Mouse (Mus musculus) myocyte (in vitro differentiated cells): ENCODE measurements around the gene Srgap3. TPM values are rescaled to one million over a fixed set of nuclear protein-coding genes. Genes with fewer than 3 reads are reported as not detected.

Experiments used
- H3K27me3 ChIP-seq: one replicate; pipeline ENCODE4 v1.6.1; 2011; ENCODE audit not compliant: control insufficient read depth, insufficient read depth, insufficient read length
- H3K36me3 ChIP-seq: one replicate; pipeline ENCODE4 v1.6.1; 2011; ENCODE audit not compliant: control insufficient read depth, insufficient read depth
- H3K4me2 ChIP-seq: one replicate; pipeline ENCODE4 v1.6.1; 2011; ENCODE audit warnings: low read depth, control low read depth
- H3K4me3 ChIP-seq: one replicate; pipeline ENCODE4 v1.5.1; 2011; ENCODE audit warnings: mild to moderate bottlenecking, control low read depth, moderate library complexity
- H3K79me2 ChIP-seq: one replicate; pipeline ENCODE4 v1.6.1; 2011; ENCODE audit not compliant: control insufficient read depth, insufficient read depth
- H3ac ChIP-seq: one replicate; pipeline ENCODE4 v1.6.1; 2011; ENCODE audit not compliant: control insufficient read depth, insufficient read length
- CEBPB ChIP-seq: IDR thresholded peaks from 2 replicates; pipeline ENCODE4 v1.6.1; 2011; ENCODE audit warnings: mild to moderate bottlenecking, moderate library complexity; ENCODE audit not compliant: poor library complexity, insufficient read depth, severe bottlenecking
- E2F4 ChIP-seq: IDR thresholded peaks from one replicate; pipeline ENCODE4 v1.6.1; 2011; ENCODE audit warnings: mild to moderate bottlenecking, control low read depth, moderate library complexity; ENCODE audit not compliant: insufficient read depth
- MAX ChIP-seq: IDR thresholded peaks from one replicate; pipeline ENCODE4 v1.6.1; 2011; ENCODE audit warnings: low read depth, mild to moderate bottlenecking, control low read depth
- MYOD1 ChIP-seq, 3 experiments: IDR thresholded peaks; one replicate each; pipeline ENCODE4 v1.6.1; 2011; ENCODE audit warnings: control low read depth in 2 of 3, low read depth in 2 of 3, mild to moderate bottlenecking in 2 of 3, moderate library complexity in 1 of 3; ENCODE audit not compliant: insufficient read length in 2 of 3, control insufficient read depth in 1 of 3
- MYOG ChIP-seq, 3 experiments: IDR thresholded peaks; one replicate each; pipeline ENCODE4 v1.6.1; 2011; ENCODE audit warnings: control low read depth in 2 of 3, low read depth in 2 of 3, mild to moderate bottlenecking in 2 of 3; ENCODE audit not compliant: insufficient read length in 2 of 3, control insufficient read depth in 1 of 3, insufficient read depth in 1 of 3
- POLR2A ChIP-seq: IDR thresholded peaks from one replicate; pipeline ENCODE4 v1.6.1; 2011; ENCODE audit warnings: low read depth, mild to moderate bottlenecking, control low read depth, moderate library complexity; ENCODE audit not compliant: insufficient read length
- POLR2AphosphoS2 ChIP-seq: IDR thresholded peaks from one replicate; pipeline ENCODE4 v1.6.1; 2011; ENCODE audit warnings: low read depth, control low read depth; ENCODE audit not compliant: insufficient read length
- REST ChIP-seq: IDR thresholded peaks from one replicate; pipeline ENCODE4 v1.6.1; 2011; ENCODE audit warnings: mild to moderate bottlenecking, control low read depth, moderate library complexity; ENCODE audit not compliant: insufficient read depth, insufficient read length
- SRF ChIP-seq: IDR thresholded peaks from one replicate; pipeline ENCODE4 v1.6.1; 2011; ENCODE audit warnings: low read depth; ENCODE audit not compliant: control insufficient read depth, insufficient read length
- TCF12 ChIP-seq: IDR thresholded peaks from one replicate; pipeline ENCODE4 v1.6.1; 2011; ENCODE audit warnings: mild to moderate bottlenecking, control low read depth; ENCODE audit not compliant: poor library complexity, insufficient read depth, severe bottlenecking
- TCF3 ChIP-seq: IDR thresholded peaks from one replicate; pipeline ENCODE4 v1.6.1; 2011; ENCODE audit warnings: low read depth, control low read depth; ENCODE audit not compliant: insufficient read length
- USF1 ChIP-seq: IDR thresholded peaks from one replicate; pipeline ENCODE4 v1.6.1; 2011; ENCODE audit warnings: low read depth, mild to moderate bottlenecking, control low read depth, moderate library complexity
- polyA plus RNA-seq: library from polyadenylated mRNA; unstranded; fragments of >200 nt; fragmentation: generic; extraction: Trizol; gene quantifications from one replicate; pipeline ENCODE4 v1.2.1, GENCODE M21; 2012; ENCODE audit warnings: missing spikeins

The Srgap3 gene
- polyA plus RNA-seq, 1 experiment, result 6.9 TPM

DNA sequence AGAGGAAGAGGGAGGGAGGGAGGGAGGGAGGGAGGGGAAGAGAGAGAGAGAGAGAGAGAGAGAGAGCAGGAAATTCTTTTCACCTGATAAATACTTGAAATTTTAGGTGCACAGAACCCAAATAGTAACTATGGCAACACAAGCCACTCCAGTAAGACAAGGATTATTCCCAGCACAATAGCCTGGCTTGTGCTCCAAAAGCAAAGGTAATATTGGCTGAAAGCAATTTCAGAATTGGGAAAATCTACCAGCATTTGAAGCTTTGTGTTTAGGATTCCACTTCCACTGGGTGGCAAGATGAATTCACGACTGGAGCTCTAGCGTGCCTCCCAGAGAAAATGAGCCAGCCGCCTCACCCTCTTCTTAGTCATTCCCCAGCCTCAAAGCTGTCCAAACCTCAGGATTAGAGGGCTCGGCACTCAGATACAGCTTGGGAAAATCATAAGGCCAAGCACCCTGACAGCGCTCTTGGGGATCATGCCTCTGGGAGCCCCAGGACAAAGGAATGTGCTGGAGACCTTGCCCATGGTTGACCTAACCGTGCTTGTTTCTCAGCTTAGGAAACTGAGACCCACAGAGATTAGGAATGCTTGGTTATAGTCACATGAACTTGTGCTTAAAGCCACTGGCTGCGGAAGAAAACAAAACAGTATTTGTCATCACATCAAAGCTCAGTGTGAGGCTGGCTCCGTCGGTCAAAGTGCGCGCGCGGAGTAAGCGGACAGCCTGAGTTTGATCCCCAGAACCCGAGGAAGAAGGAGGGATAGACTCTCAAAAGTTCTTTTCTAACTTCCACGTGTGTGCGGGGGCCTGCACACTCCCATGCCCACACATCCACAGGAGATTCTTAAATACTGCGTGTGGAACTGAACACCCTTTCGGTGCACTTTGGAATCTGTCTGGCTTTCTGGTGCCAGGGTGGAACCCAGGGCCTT, 27.0 kb upstream of the Srgap3 start:
- Histone ChIP-seq H3ac (no peak overlapping the region), H3K4me3 (no peak overlapping the region), H3K4me2 (peak overlapping the region; percentile 41), H3K79me2 (no peaks in the 10 kb centered on the region), H3K36me3 (no peaks in the 10 kb centered on the region), H3K27me3 (no peaks in the 10 kb centered on the region)
- TF ChIP-seq POLR2A, result no peak
- no peak for TF ChIP-seq REST
- no peak for TF ChIP-seq E2F4
- no peak for TF ChIP-seq POLR2AphosphoS2
- TF ChIP-seq USF1, result no peak
- TF ChIP-seq MYOG (IDR thresholded peaks at IDR 0.05; ENCODE audit: control insufficient read depth in 1 of 3, insufficient read depth in 1 of 3, insufficient read length in 2 of 3, low read depth in 2 of 3), result no peak
- TF ChIP-seq CEBPB, result no peak
- TF ChIP-seq SRF, result no peak
- TF ChIP-seq TCF12, result no peak

DNA sequence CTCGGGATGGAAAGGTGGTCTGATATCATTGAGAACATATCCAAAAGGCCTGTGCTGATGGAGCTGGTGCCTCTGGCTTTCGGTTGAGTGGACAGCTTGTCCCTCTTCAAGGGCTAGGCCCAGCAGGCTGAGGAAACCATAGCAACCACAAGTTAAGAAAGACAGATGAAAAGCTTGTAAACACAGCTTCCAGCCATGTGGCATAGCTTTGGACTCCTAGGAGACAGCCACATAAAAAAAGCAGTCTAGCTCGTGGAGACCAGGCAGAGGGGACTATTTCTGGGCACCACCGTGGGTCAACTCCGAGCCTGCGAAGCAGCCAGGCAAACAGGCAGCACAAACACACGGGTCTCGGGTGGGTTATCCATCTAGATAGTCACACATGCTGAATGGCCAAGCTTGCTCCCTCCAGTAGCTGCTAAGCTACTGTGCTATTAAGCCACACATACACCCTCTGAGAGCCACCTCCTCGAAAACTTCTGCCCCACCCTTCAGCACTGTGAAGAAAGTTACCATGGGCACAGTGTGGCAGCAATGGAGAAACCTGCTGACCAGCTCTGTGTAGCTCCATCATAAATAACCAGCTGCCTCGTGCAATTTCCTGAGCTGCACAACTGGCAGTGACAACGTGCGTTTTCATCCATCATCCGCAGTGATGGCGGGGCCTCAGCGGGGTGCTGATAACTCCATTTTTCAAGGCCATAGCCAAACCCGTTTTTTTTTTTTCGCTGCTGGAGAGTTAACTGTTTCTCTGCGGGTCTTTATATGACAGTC, 26.0 kb upstream of the Srgap3 start:
- Histone ChIP-seq H3K79me2 (no peaks in the 10 kb centered on the region), H3K27me3 (no peaks in the 10 kb centered on the region), H3K4me3 (no peak overlapping the region), H3K4me2 (no peak overlapping the region), H3ac (no peak overlapping the region), H3K36me3 (no peaks in the 10 kb centered on the region)
- TF ChIP-seq TCF3 (no peak), USF1 (no peak), POLR2AphosphoS2 (no peak), CEBPB (no peak)

DNA sequence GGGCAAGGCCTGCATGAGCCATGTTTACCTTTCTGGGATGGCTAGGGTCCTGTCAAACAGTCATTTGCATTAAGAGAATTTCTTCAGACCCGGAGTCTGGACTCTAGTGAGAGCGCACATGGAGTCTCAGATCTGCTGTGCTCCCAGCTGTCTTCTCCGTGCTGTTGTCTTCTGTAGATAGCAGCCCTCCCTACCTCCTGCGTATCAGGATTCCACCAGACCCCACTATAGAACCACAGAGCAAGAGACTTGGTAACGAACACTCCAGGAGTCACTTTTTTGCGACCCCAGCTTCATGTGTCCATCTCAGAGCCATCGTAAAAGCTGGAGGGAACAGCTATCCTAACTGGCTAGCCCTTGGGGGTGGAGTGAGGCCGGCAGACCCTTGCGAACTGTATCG, 25.1 kb upstream of the Srgap3 start:
- TF ChIP-seq CEBPB, result no peak
- TF ChIP-seq TCF3, result no peak
- no peak for TF ChIP-seq POLR2A
- TF ChIP-seq MYOD1 (IDR thresholded peaks at IDR 0.05; ENCODE audit: control insufficient read depth in 1 of 3, insufficient read length in 2 of 3, low read depth in 2 of 3), result no peak
- TF ChIP-seq TCF12, result no peak
- no peak for TF ChIP-seq REST
- TF ChIP-seq SRF, result no peak
- no peak for TF ChIP-seq POLR2AphosphoS2
- TF ChIP-seq USF1, result no peak
- no peak for TF ChIP-seq MYOG (IDR thresholded peaks at IDR 0.05; ENCODE audit: control insufficient read depth in 1 of 3, insufficient read depth in 1 of 3, insufficient read length in 2 of 3, low read depth in 2 of 3)
- TF ChIP-seq MAX, result no peak
- TF ChIP-seq E2F4, result no peak
- Histone ChIP-seq H3K79me2 (no peaks in the 10 kb centered on the region), H3ac (no peak overlapping the region), H3K4me2 (no peak overlapping the region), H3K27me3 (no peaks in the 10 kb centered on the region), H3K36me3 (no peaks in the 10 kb centered on the region), H3K4me3 (no peak overlapping the region)

DNA sequence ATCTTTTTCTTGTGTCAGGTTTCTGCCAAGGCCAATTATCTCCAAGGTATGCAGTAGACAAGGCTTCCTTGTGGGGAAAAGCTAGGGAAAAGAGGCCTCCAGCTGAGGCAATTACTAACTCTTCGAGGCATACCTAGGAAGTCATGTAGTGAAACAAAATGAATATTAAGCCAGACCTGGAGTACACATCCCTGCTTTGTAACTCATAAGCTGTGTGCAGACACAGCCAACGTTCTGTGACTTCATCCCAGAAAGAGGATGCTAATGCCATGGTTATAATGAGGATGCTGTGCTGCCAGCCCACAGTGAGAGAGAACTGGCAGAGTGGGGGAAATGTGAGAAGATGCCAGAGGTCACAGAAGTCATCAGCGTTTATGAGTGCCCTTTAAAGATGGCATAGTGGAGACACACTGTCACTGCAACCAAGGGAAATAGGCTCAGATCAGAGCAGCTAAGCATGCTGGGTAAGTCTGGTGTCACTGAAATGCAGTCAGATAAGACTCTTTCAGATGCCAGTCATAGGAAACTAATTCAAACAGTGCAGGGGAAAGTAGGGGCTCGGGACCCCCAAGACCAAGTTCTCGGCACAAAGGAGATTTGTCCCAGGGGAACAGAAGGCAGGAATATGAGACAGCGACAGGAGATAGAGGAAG, 24.2 kb upstream of the Srgap3 start:
- TF ChIP-seq TCF3 (no peak), TCF12 (no peak), CEBPB (no peak), REST (no peak), POLR2AphosphoS2 (no peak)
- no peaks in the 10 kb centered on the region for H3K79me2 ChIP-seq
- H3ac ChIP-seq, result no peak overlapping the region
- H3K27me3 ChIP-seq, result no peaks in the 10 kb centered on the region
- H3K4me3 ChIP-seq, result no peak overlapping the region
- no peaks in the 10 kb centered on the region for H3K36me3 ChIP-seq
- no peak overlapping the region for H3K4me2 ChIP-seq
